In genomic region chr12:8921394-8922368, GRCm38 (mm10) we compare ENCODE assay signal across 8 mouse cellular contexts. TPM values are rescaled to one million over a fixed set of nuclear protein-coding genes. Genes with fewer than 3 reads are reported as not detected.
DNase-seq lines count a peak whose midpoint lies in the region; ATAC-seq and TF ChIP-seq lines count a peak whose summit lies in the region.

Gene Laptm4a, plus strand, starts transcription at chr12:8921664.

- ATAC-seq in cerebellum, adult (ENCODE audit: insufficient number of reproducible peaks, low FRiP score, low TSS enrichment): peak; percentile 98
- peak; percentile 99 for ATAC-seq in forebrain, embryonic 13.5 days
- ATAC-seq in liver, postnatal 0 days: peak; percentile 96
- ATAC-seq in neural tube, embryonic 14.5 days (ENCODE audit: low read depth): peak; percentile 99

- H3K4me2 ChIP-seq in forebrain, embryonic 13.5 days: peak within 1 kb of the TSS; percentile 82
- H3K4me2 ChIP-seq in liver, postnatal 0 days (ENCODE audit: low read depth, low read length): peak within 1 kb of the TSS; percentile 77
- peak within 1 kb of the TSS; percentile 72 for H3K4me2 ChIP-seq in neural tube, embryonic 14.5 days (ENCODE audit: low read depth, low read length)

- peak within 1 kb of the TSS; percentile 85 for H3K9ac ChIP-seq in ES-Bruce4 (ENCODE audit: low read depth, poor library complexity, severe bottlenecking)
- H3K9ac ChIP-seq in forebrain, embryonic 13.5 days: peak within 1 kb of the TSS; percentile 93
- H3K9ac ChIP-seq in liver, postnatal 0 days (replicated peaks): peak within 1 kb of the TSS; percentile 95
- peak within 1 kb of the TSS; percentile 89 for H3K9ac ChIP-seq in neural tube, embryonic 14.5 days (replicated peaks; ENCODE audit: low read depth, low read length)

- under 1% methylated on average over 73 of the region's 73 CpGs for WGBS in forebrain, embryonic 13.5 days
- WGBS in large intestine, adult 2 months: under 1% methylated on average over 73 of the region's 73 CpGs
- under 1% methylated on average over 73 of the region's 73 CpGs for WGBS in liver, postnatal 0 days (ENCODE audit: insufficient replicate concordance)
- under 1% methylated on average over 70 of the region's 73 CpGs for WGBS in neural tube, embryonic 14.5 days

- peak within 1 kb of the TSS; percentile 75 for H3K27ac ChIP-seq in ES-Bruce4 (ENCODE audit: insufficient read depth, low read length)
- H3K27ac ChIP-seq in forebrain, embryonic 13.5 days: peak within 1 kb of the TSS; percentile 96
- H3K27ac ChIP-seq in liver, postnatal 0 days (ENCODE audit: low read depth): peak within 1 kb of the TSS; percentile 100
- peak within 1 kb of the TSS; percentile 88 for H3K27ac ChIP-seq in neural tube, embryonic 14.5 days (ENCODE audit: low read depth, low read length)

- H3K36me3 ChIP-seq in ES-Bruce4 (ENCODE audit: control insufficient read depth, insufficient read depth, low read length, poor library complexity, severe bottlenecking): peaks cover 15% of the 10 kb centered on the region
- peaks cover 7% of the 10 kb centered on the region; the same call in 1 of the 2 replicates for H3K36me3 ChIP-seq in forebrain, embryonic 13.5 days (ENCODE audit: poor library complexity, severe bottlenecking)
- peaks cover 5% of the 10 kb centered on the region for H3K36me3 ChIP-seq in liver, postnatal 0 days (replicated peaks; ENCODE audit: insufficient read depth, low read length)
- H3K36me3 ChIP-seq in neural tube, embryonic 14.5 days (ENCODE audit: control insufficient read depth, insufficient read depth, low read length): no peaks in the 10 kb centered on the region

- H3K9me3 ChIP-seq in ES-Bruce4 (replicated peaks; ENCODE audit: control insufficient read depth, insufficient read depth, low read length, poor library complexity, severe bottlenecking): no peaks in the 10 kb centered on the region
- no peaks in the 10 kb centered on the region for H3K9me3 ChIP-seq in forebrain, embryonic 13.5 days (replicated peaks)
- H3K9me3 ChIP-seq in liver, postnatal 0 days (ENCODE audit: low read length): no peaks in the 10 kb centered on the region
- H3K9me3 ChIP-seq in neural tube, embryonic 14.5 days (ENCODE audit: control insufficient read depth, low read length): no peaks in the 10 kb centered on the region

- peak; percentile 99 for DNase-seq in heart, postnatal 10 days
- peak; percentile 93 for DNase-seq in large intestine, adult 2 months (ENCODE audit: low read depth, low spot score)
- peak; percentile 96 for DNase-seq in liver, postnatal 0 days
- DNase-seq in testis, postnatal 10 days (ENCODE audit: low spot score): peak; percentile 97

- peak; percentile 37 for TF ChIP-seq POLR2A in ES-Bruce4 (IDR thresholded peaks at IDR 0.05; ENCODE audit: insufficient read depth, low read length)

- peak; percentile 41; the same call in 1 of the 2 replicates for TF ChIP-seq EP300 in ES-Bruce4 (IDR thresholded peaks at IDR 0.05; ENCODE audit: insufficient read depth, low read depth, low read length)
- peak; percentile 69; the same call in 1 of the 2 replicates for TF ChIP-seq EP300 in liver, postnatal 0 days (IDR thresholded peaks at IDR 0.05; ENCODE audit: low read depth)

- intact Hi-C loops in heart, postnatal 10 days (cut with DNase I): loop anchor here (5.0 kb wide), 1 partner anchor 51 kb away; the partner anchor contains the start of gene Wdr35

- H3K4me3 ChIP-seq in ES-Bruce4 (ENCODE audit: low read depth, low read length): peak within 1 kb of the TSS; percentile 90
- H3K4me3 ChIP-seq in forebrain, embryonic 13.5 days: peak within 1 kb of the TSS; percentile 78
- H3K4me3 ChIP-seq in liver, postnatal 0 days (ENCODE audit: low read depth, low read length): peak within 1 kb of the TSS; percentile 94
- peak within 1 kb of the TSS; percentile 81 for H3K4me3 ChIP-seq in neural tube, embryonic 14.5 days (ENCODE audit: low read depth, low read length)

- TF ChIP-seq CTCF in ES-Bruce4 (IDR thresholded peaks at IDR 0.05; ENCODE audit: low read depth, low read length): no peak
- TF ChIP-seq CTCF in liver, postnatal 0 days (IDR thresholded peaks at IDR 0.05; ENCODE audit: low read depth): 0 out of 2 replicates have a peak, but pooled peaks have one; percentile 4

- H3K4me1 ChIP-seq in ES-Bruce4 (ENCODE audit: control insufficient read depth, insufficient read depth, low read length): peaks cover 1% of the 10 kb centered on the region
- peaks cover 31% of the 10 kb centered on the region for H3K4me1 ChIP-seq in forebrain, embryonic 13.5 days
- H3K4me1 ChIP-seq in liver, postnatal 0 days (ENCODE audit: insufficient read depth): peaks cover 11% of the 10 kb centered on the region
- peaks cover 22% of the 10 kb centered on the region for H3K4me1 ChIP-seq in neural tube, embryonic 14.5 days (ENCODE audit: control insufficient read depth, insufficient read depth, low read length)

- H3K27me3 ChIP-seq in ES-Bruce4 (ENCODE audit: control insufficient read depth, insufficient read depth, low read length, poor library complexity, severe bottlenecking): no peaks in the 10 kb centered on the region
- H3K27me3 ChIP-seq in forebrain, embryonic 13.5 days: no peaks in the 10 kb centered on the region
- no peaks in the 10 kb centered on the region for H3K27me3 ChIP-seq in liver, postnatal 0 days (ENCODE audit: insufficient read depth, low read length)
- H3K27me3 ChIP-seq in neural tube, embryonic 14.5 days (ENCODE audit: control insufficient read depth, insufficient read depth, low read length): no peaks in the 10 kb centered on the region

RNA-seq across cellular contexts. Expression of gene Laptm4a, which starts in this region (rescaled TPM):
- 347 and 371 TPM in 2 replicates for polyA plus RNA-seq in ES-Bruce4 (2011; ENCODE audit: insufficient read depth, insufficient read length, low read depth, missing spikeins)
- 243 and 246 TPM in 2 replicates for polyA plus RNA-seq in forebrain, embryonic 13.5 days (2015; fragmentation: Nextera tagmentation; extraction: Ambion mirVana)
- 100 to 1,000 TPM; 387 to 411 TPM for total RNA-seq in heart, postnatal 10 days (2021)
- polyA plus RNA-seq in large intestine, adult 2 months (2012; rRNA removed): 140 and 163 TPM in 2 replicates
- polyA plus RNA-seq in liver, postnatal 0 days (2015; fragmentation: Nextera tagmentation; extraction: Ambion mirVana): 125 and 128 TPM in 2 replicates
- 61.1 and 200 TPM in 2 replicates for polyA plus RNA-seq in neural tube, embryonic 14.5 days (2014; fragmentation: Nextera tagmentation; extraction: Ambion mirVana)

Comparison
In these comparisons a context has a peak if more than half of its experiments do, and no peak if none do; other contexts are left out.
1. Peak in every context shown above with its lines: DNase-seq, ATAC-seq, H3K4me3 ChIP-seq and H3K27ac ChIP-seq.